Mouse (Mus musculus) bone marrow, adult 2 months (tissue): ENCODE data around the gene Stx3.

ENCODE experiments used
- CTCF ChIP-seq: fragments of 200-500 bp; IDR thresholded peaks from 2 replicates; pipeline ENCODE4 v1.5.1; 2011; ENCODE audit warnings: low read length, control low read depth; ENCODE audit not compliant: control insufficient read depth, insufficient read depth
- POLR2A ChIP-seq: fragments of 200-500 bp; IDR thresholded peaks from 2 replicates; pipeline ENCODE4 v1.6.1; 2011; ENCODE audit warnings: low read depth, mild to moderate bottlenecking, control low read depth, low read length, borderline replicate concordance; ENCODE audit not compliant: control insufficient read depth

DNA sequence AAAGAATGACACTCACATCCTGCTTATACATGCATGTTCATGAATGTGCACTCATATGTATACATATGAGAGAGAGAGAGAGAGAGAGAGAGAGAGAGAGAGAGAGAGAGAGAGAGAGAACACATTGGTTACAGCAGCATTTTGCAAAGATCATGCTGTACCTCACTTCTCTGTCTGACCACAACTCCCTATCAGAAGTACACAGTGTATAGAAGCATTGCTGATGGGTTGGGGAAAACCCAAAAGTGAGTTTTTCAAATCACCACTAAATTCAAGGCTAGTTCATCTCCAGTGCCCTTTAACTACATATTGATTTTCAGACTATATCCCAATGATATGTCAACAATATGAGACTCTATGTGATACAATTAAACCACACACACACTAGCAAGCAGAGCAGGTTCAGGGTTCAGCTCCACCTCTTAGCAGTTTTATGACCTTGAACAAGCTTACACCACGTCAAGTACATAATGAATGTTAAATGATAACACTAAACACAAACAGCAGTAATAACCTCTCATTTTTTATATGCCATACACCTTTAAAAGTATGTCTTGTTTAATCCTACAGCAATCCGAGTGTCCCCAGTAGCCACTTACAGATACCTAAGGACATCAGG is 25.4 kb downstream of the Stx3 start:
- TF ChIP-seq POLR2A (no peak), CTCF (no peak)
